Mouse (Mus musculus) cerebellum, adult 18-20 months (tissue): ENCODE measurements around the gene Unc45b.
"Not testable (repeated sequence)": the region's sequence is repeated elsewhere in the genome, so short reads cannot be mapped to it uniquely, and the experiment has no call there.

Source experiments
- DNase-seq, 2 experiments: peaks; one replicate each; pipeline ENCODE4 v3.0.0; 2021

The Unc45b gene

GRCm38 (mm10) chr11:82897478-82897877 lies 12.9 kb upstream of the Unc45b start:
- DNase-seq = no peak

GRCm38 (mm10) chr11:82899720-82900119 lies 10.6 kb upstream of the Unc45b start:
- no peak for DNase-seq

DNA sequence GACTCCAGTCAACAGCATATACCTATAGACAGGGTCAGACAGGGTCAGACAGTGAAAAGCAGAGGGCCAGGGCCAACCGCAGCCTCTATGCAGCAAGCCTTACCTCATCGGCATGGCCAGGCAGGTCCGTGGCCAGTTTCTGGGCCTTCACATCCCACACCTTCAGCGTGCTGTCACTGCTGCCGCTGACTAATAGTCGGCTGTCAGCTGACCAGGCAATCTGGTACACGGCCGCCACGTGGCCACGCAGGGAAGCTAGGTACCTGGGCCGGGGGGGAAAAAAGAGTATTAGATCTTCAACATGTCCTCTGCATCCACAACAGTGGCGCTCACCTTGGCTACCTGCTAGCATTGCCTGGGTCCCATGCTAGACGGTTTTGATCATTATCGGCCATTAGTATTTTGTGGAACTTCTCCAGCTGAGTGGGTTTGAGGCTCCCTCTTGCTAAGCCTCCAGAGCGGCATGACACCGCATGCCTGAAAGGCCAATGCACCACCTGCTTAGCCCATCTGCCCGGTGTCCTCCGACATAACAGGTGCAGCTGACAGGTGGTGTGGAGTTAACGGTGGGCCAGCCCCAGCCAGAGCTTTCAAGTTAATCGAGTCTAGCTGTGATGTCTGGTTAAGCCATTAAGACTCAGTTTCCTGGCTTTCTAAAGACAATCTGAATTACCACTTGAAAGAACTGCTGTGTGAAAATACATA lies 8.6 kb upstream of the Unc45b start:
- peak; percentile 54 to 60 for DNase-seq

DNA sequence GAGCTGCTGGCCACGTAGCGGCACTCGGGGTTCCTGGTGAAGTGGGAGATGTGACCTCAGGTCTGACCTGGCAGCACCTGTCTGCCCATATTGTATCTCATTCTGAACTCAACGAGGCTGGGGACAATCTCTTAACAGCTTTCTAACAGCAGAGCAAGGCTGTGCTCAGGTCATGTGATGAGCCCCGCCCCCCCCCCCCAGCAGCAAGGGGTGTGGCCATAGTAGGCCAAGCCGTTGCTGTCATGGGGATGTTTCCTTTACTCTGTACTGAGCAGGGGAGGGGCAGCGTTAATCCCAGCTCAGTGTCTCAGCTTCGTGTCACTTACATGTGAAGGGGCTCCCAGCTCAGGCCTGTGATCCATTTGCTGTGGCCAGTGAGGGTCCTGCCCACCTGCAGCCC lies 5.4 kb upstream of the Unc45b start:
- DNase-seq = no peak

DNA sequence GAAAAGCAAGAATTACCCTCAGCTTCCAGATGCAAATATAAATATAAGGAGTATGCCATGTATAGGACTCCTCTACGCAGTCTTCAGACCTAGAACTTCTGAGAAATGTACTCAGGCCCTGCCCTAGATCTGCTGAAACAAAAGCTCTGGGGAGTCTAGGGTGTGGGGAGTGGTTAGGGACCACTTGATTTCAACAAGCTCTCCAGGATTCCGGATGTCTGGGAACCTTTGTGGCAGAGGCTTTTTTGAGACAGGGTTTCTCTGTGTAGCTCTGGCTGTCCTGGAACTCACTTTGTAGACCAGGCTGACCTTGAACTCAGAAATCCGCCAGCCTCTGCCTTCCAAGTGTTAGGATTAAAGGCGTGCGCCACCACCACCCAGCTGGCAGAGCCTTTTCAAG lies 4.5 kb upstream of the Unc45b start:
- DNase-seq = no peak

GRCm38 (mm10) chr11:82907651-82908607 lies 2.4 kb upstream of the Unc45b start, which contains the start of gene Nle1:
TSS of gene Nle1 (minus strand) at chr11:82908411.
- peak; percentile 90 to 96 for DNase-seq

GRCm38 (mm10) chr11:82908608-82908989 lies 1.8 kb upstream of the Unc45b start:
- no peak for DNase-seq

GRCm38 (mm10) chr11:82910679-82911389 lies 484 bp downstream of the Unc45b start:
- no peak for DNase-seq

DNA sequence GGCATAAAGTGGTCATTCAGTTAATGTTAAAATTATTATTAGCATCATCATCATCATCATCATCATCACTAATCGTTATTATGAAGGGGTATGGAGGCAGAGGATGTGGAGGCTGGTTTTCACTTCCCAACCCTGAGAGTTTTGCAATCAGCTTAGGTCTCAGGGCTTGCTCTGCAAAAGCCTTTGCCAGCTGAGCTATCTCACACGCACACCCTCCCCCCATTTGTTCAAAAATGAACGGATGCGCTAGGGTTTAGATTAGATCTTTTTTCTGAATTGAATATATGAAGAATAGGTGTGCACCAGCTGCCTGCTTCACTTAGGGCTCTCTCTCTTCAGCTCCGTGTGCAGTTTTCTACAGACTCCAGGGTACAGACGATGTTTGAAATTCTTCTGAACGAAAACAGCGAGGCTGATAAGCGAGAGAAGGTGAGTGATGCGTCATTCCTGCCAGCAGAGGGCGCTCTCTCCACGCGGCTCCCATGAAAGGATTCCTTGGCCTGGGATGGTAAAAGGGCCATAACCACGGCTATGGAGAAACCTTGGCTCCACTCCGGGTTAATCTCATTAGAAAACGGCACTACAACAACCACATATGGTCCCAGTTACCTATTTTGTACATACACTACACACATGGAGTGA lies 4.5 kb downstream of the Unc45b start:
- DNase-seq = peak; percentile 76 to 85

- no peak for DNase-seq
These were observed 10.4 kb downstream of the Unc45b start for GRCm38 (mm10) chr11:82920768-82921167.

DNA sequence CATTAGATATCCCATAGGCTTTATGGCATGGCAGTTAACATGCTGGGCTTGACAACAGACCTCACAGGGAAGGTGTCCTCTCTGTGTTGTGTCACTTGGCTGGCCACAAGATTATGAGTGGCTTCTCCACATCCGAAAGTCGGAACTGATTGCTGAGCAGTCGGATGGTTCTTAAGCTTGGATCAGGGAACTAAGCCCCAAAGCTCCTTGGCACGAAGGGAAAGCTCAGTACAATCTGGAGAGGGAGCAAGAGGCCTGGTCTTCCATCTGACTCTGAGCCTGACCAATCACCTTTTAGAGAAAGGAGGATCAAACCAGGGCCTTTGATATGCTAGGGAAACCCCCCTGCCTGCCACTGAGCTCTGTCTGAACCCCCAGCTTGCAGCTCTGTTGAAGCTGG lies 11.3 kb downstream of the Unc45b start:
- DNase-seq = no peak

GRCm38 (mm10) chr11:82923910-82924309 lies 13.6 kb downstream of the Unc45b start:
- DNase-seq = not testable (repeated sequence)

DNA sequence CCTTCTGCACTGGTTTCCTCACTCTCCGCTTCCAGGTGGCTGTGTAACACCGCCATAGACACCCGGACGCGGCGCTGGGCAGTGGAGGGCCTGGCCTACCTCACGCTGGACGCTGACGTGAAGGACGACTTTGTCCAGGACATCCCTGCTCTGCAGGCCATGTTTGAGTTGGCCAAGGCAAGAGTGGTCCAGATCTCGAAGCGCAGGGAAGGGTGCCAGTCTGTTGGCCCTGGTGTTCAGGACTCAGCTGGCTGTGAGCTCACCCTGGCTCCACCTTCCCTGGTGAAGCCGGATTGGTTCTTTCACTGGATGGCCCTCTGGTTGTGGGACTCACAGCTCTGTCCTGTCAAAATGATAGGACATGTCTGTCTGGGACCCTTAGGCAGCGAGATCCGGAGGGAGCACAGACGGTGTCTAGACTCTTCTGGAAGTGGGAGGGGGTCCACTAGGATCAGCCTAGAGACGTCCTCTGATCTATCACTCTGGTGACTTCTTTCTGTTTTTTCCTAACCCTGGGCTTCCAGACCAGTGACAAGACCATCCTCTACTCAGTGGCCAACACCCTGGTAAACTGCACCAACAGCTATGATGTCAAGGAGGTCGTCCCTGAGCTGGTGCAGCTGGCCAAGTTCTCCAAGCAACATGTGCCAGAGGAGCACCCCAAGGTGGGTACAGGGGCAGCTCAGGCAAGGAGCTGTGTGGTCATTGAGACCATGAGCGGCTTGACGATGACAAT lies 18.7 kb downstream of the Unc45b start:
- DNase-seq = no peak

GRCm38 (mm10) chr11:82929633-82929950 lies 19.2 kb downstream of the Unc45b start:
- no peak for DNase-seq

DNA sequence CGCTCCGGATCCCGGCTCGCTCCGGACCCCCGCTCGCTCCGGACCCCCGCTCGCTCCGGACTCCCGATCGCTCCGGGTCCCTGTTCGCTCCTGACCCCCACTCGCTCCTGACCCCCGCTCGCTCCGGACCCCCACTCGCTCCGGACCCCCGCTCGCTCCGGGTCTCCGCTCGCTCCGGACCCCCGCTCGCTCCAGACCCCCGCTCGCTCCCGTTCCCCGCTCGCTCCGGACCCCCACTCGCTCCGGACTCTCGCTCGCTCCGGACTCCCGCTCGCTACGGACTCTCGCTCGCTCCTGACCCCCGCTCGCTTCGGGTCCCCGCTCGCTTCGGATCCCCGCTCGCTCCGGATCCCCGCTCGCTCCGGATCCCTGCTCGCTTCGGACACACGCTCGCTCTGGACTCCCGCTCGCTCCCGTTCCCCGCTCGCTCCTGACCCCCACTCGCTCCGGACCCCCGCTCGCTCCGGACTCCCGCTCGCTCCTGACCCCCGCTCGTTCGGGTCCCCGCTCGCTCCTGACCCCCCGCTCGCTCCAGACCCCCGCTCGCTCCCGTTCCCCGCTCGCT lies 20.1 kb downstream of the Unc45b start:
- not testable (repeated sequence) for DNase-seq

DNA sequence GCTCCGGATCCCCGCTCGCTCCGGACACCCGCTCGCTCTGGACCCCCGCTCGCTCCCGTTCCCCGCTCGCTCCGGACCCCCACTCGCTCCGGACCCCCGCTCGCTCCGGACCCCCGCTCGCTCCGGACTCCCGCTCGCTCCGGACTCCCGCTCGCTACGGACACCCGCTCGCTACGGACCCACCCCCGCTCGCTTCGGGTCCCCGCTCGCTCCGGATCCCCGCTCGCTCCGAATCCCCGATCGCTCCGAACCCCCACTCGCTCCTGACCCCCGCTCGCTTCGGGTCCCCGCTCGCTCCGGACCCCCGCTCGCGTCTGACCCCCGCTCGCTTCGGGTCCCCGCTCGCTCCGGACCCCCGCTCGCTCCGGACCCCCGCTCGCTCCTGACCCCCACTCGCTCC lies 20.8 kb downstream of the Unc45b start:
- not testable (repeated sequence) for DNase-seq

- peak in 1 of 2 experiments; percentile 13 for DNase-seq
These were observed 21.5 kb downstream of the Unc45b start for GRCm38 (mm10) chr11:82931671-82932450.

DNA sequence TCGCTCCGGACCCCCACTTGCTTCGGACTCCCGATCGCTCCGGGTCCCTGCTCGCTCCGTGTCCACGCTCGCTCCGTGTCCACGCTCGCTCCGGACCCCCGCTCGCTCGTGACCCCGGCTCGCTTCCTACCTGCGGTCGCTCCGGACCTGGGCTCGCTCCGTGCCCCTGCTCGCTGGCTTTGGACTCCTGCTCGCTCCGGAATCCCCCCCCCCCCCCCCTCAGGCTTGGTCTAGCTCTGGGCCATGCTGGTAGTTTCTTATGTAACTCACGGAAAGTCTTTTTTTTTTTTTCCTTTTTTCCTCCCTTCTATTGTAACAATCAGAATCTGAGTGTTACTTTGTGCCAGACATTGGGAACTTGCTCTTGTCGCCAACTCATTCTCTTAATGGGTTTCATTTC lies 22.8 kb downstream of the Unc45b start:
- DNase-seq = no peak

DNA sequence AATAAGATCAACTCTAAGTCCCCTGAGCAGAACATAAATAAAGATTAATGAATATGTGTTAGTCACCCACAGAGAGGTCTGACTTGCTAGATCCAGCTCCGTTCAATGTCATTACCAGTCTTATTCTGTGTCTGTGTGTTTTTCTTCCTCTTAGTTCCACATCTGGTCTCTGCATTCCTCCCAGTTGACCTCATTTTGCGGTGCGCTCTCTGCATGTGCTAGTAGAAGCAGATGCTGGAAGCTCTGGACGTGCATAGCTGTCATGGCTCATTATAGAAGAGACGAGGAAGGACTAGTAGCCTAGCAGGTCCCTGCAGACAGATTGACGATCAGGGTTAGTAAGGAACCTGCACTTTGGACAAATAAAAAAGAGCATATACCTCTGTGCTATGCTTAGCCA lies 33.0 kb downstream of the Unc45b start:
- no peak for DNase-seq

GRCm38 (mm10) chr11:82945636-82946035 lies 35.3 kb downstream of the Unc45b start:
- DNase-seq = no peak

DNA sequence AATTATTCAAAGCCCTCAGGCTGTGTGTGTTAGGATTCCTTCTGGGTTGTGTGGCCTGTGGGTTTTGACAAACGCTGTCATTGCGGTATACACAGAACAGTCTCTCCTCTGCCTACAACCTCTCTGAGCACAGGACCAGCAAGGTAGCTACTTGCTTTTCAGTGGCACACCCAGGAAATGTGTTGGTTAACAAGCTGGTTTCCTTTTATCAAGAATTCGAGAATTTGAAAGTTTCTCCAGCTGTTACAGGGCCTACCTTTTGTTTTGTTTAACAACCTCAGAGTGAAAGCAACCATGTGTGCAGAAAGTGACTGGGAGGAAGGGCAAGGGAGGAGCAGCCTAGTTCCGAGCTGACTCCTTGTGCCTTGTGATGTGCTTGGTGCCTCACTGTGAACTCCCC lies 37.1 kb downstream of the Unc45b start:
- DNase-seq = no peak
